Mouse (Mus musculus) C2C12 (cell line): ENCODE measurements around the gene Kdelr2.

ENCODE experiments used
- CEBPB ChIP-seq: IDR thresholded peaks from one replicate; pipeline ENCODE4 v1.6.1; 2011; ENCODE audit warnings: low read depth, mild to moderate bottlenecking, control low read depth, moderate library complexity
- CTCF ChIP-seq: IDR thresholded peaks from one replicate; pipeline ENCODE4 v1.5.1; 2011; ENCODE audit not compliant: control insufficient read depth, insufficient read depth, insufficient read length
- MAX ChIP-seq: IDR thresholded peaks from one replicate; pipeline ENCODE4 v1.6.1; 2011; ENCODE audit warnings: mild to moderate bottlenecking, control low read depth
- MYOD1 ChIP-seq: IDR thresholded peaks from one replicate; pipeline ENCODE4 v1.6.1; 2011; ENCODE audit warnings: low read depth; ENCODE audit not compliant: control insufficient read depth, insufficient read length
- MYOG ChIP-seq: IDR thresholded peaks from one replicate; pipeline ENCODE4 v1.6.1; 2011; ENCODE audit not compliant: control insufficient read depth, insufficient read length; ENCODE audit errors: extremely low read depth
- USF1 ChIP-seq: IDR thresholded peaks from one replicate; pipeline ENCODE4 v1.6.1; 2011; ENCODE audit warnings: low read depth, mild to moderate bottlenecking, control low read depth, moderate library complexity

DNA sequence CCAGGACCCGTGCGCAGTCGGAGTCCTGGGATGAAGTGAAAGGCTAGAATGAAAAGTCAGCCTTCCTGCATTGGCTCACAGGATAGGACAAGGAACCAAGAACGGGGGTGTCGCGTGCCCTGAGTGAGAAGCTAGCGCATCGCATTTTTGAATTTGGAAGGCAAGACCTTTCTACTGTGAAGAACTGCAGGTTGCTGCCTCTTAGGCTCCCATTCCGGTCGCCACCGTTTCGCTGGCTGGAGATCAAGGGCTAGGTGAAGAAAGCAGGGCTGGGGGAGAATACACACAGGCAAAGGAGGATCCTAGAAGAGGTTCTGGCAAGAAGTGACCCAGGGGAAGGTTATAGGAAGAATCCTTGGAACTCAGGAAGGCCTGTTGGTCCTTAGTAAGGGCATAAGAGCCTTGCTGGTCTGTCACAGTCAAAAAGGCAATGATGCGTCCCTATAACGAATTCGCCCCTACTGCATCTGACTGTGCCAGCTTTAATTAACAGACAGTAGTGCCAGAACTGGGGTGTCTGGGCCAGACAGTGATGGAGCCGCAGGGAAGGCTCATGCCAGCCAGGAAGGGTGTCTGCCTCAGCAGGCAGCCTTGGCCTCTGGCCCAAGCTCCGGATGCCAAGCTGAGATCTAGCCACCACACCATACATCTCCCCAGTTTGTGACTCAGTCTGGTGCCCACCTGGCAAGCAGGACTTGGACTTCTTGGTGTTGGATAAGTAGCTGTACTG, 33.1 kb upstream of the Kdelr2 start:
- TF ChIP-seq CTCF (no peak), MYOD1 (no peak), MAX (no peak), CEBPB (no peak), USF1 (no peak), MYOG (no peak)
